Mouse (Mus musculus) intestine, embryonic 16.5 days (tissue): ENCODE data around the gene Ube3c. TPM values are rescaled to one million over a fixed set of nuclear protein-coding genes. Genes with fewer than 3 reads are reported as not detected.

Source experiments
- ATAC-seq: fragments of 200-750 bp; cut with Nextera tagmentation; 2 replicates; pipeline ENCODE4 v1.8.0; 2017; ENCODE audit warnings: moderate TSS enrichment, moderate library complexity
- H3K27ac ChIP-seq: fragments of 300-500 bp; sonication (generic); 2 replicates; pipeline ENCODE4 v1.5.1; 2014; ENCODE audit warnings: mild to moderate bottlenecking, low read length
- H3K27me3 ChIP-seq: fragments of 300-500 bp; sonication (generic); replicated peaks from 2 replicates; pipeline ENCODE4 v1.6.1; 2014; ENCODE audit warnings: low read length, control low read depth, mixed read lengths; ENCODE audit not compliant: control insufficient read depth, insufficient read depth
- H3K36me3 ChIP-seq: fragments of 300-500 bp; sonication (generic); 2 replicates; pipeline ENCODE4 v1.6.1; 2014; ENCODE audit warnings: low read length, control low read depth; ENCODE audit not compliant: control insufficient read depth, insufficient read depth
- H3K4me1 ChIP-seq: fragments of 300-500 bp; sonication (generic); 2 replicates; pipeline ENCODE4 v1.6.1; 2014; ENCODE audit warnings: low read length, control low read depth, mixed read lengths; ENCODE audit not compliant: control insufficient read depth, insufficient read depth
- H3K4me2 ChIP-seq: fragments of 300-500 bp; sonication (generic); 2 replicates; pipeline ENCODE4 v1.6.1; 2014; ENCODE audit warnings: low read depth, low read length, control low read depth
- H3K4me3 ChIP-seq: fragments of 300-500 bp; sonication (generic); 2 replicates; pipeline ENCODE4 v1.5.1; 2014; ENCODE audit warnings: mild to moderate bottlenecking, low read length
- H3K9ac ChIP-seq: fragments of 300-500 bp; sonication (generic); 2 replicates; pipeline ENCODE4 v1.6.1; 2014; ENCODE audit warnings: low read depth, low read length
- H3K9me3 ChIP-seq: fragments of 300-500 bp; sonication (generic); 2 replicates; pipeline ENCODE4 v1.6.1; 2016; ENCODE audit warnings: low read length, control low read depth; ENCODE audit not compliant: control insufficient read depth
- WGBS: fragments of 180-500 bp; shearing (Covaris S2); extraction: QIAGEN DNeasy Blood & Tissue Kit; methylation state at CpG from one replicate; pipeline ENCODE4 v1.1.7; 2014; 5-methylcytosine and 5-hydroxymethylcytosine counted together
- polyA plus RNA-seq: library from polyadenylated mRNA; unstranded; fragments of >200 nt; fragmentation: Nextera tagmentation; extraction: Ambion mirVana; gene quantifications from 2 replicates; pipeline ENCODE4 v1.2.1, GENCODE M21; 2015

Gene Ube3c
- polyA plus RNA-seq, 1 experiment from 2014 or later: 9.4 TPM

DNA sequence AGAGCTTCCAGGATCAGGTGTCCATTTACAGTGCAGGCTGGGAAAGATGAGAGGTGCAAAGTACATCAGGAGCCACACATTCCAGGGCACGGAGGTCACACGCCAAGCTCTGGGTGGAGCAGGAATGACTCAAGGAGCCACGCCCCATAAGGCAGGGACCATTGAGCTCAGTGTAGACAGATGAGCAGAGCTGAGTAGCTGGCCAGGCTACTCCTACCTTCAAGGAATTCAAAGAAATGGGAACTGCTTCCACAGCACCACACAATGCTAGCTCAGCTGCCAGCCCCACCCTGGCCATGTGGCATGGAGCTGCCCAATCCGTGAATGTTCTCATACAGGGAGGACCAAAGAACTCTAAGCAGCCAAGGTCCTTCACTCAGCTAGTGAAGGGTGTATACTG, 129.5 kb downstream of the Ube3c start:
- Histone ChIP-seq H3K4me3 (no peak overlapping the region), H3K4me2 (no peak overlapping the region), H3K27me3 (no peaks in the 10 kb centered on the region), H3K4me1 (no peaks in the 10 kb centered on the region), H3K36me3 (no peaks in the 10 kb centered on the region), H3K27ac (no peak overlapping the region), H3K9ac (no peak overlapping the region), H3K9me3 (no peaks in the 10 kb centered on the region)
- 71% methylated on average over 4 of the region's 4 CpGs for WGBS
- peak; percentile 97 for ATAC-seq

DNA sequence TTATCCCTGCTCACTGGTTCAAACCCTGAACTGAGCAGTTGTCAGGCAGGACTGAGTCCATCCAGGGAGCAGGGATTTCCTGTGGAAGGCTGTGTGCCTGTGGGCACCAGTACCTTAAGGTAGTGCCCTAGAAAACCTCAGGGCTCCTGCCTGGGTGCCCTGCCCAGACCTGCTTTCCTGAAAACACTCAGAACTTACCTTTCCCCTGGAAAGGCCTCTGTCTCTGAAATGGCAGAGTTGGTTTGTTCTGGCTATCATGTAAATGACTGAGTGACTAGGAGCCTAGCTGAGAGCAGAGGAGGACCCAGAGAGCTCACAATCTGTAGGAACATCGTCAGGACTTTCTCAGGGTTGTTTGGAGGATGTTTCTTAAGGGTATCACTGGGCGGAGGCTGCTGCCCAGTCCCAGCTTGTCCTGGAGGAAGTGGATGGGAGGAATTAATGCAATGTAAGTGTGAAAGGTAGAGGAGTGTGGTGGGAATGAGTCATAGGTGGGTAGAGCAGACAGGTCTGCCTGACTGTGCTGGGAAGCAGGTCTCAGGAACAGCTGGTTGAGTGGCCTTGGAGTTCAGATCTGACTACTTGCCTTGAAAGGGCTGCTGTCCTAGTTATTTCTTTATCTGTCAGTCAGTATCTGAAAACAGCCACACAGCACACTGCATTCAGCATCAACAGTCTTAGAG, 130.6 kb downstream of the Ube3c start:
- H3K9me3 ChIP-seq: no peaks in the 10 kb centered on the region
- no peaks in the 10 kb centered on the region for H3K4me1 ChIP-seq
- no peak overlapping the region for H3K4me3 ChIP-seq
- ATAC-seq: no peak
- H3K9ac ChIP-seq: no peak overlapping the region
- H3K36me3 ChIP-seq: no peaks in the 10 kb centered on the region
- no peak overlapping the region for H3K4me2 ChIP-seq
- 69% methylated on average over 2 of the region's 2 CpGs for WGBS
- H3K27ac ChIP-seq: no peak overlapping the region
- no peaks in the 10 kb centered on the region for H3K27me3 ChIP-seq

DNA sequence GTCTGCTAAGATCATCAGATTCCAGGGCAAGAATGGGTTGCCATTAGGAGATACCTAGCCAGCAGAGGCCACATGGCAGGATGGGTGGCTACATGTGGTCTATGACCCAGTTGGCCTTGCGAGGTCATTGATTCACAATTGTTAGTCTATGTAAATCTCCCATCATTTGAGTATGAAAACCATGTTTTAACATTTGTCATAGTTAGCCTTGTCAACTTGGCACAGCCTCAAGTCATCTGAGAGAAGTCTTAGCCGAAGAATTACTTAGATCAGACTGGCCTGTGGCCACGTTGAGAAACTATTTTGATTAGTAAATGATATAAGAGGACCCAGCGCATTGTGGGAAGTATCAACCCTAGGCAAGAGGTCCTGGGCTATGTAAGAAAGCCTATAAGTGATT, 138.2 kb downstream of the Ube3c start:
- ATAC-seq: no peak
- no peaks in the 10 kb centered on the region for H3K9me3 ChIP-seq
- no peaks in the 10 kb centered on the region for H3K4me1 ChIP-seq
- H3K4me3 ChIP-seq: no peak overlapping the region
- H3K36me3 ChIP-seq: no peaks in the 10 kb centered on the region
- 81% methylated on average over 4 of the region's 4 CpGs for WGBS
- no peak overlapping the region for H3K27ac ChIP-seq
- H3K9ac ChIP-seq: no peak overlapping the region
- no peaks in the 10 kb centered on the region for H3K27me3 ChIP-seq
- H3K4me2 ChIP-seq: no peak overlapping the region

DNA sequence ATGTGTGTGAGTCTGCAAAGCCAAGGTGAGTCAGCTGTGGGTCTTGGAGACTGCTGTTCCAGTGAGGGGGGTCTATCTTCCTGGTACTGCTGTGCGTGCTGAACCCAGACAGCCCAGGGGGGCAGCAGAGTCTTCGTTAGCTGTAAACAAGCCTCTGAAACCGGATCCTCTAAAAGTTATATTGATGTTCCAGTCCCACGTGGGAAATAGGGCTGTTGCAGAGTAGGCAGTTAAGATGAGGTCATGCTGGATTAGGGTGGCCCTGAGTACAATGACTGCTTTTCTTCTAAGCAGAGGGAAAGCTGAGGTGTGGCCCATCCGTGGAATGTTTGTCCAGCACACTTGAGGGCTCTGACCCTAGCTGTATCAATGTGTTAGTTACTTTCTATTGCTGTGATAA, 139.2 kb downstream of the Ube3c start:
- no peak overlapping the region for H3K4me2 ChIP-seq
- 3% methylated on average over 5 of the region's 5 CpGs for WGBS
- no peak overlapping the region for H3K9ac ChIP-seq
- H3K4me1 ChIP-seq: no peaks in the 10 kb centered on the region
- no peaks in the 10 kb centered on the region for H3K27me3 ChIP-seq
- H3K9me3 ChIP-seq: no peaks in the 10 kb centered on the region
- H3K36me3 ChIP-seq: no peaks in the 10 kb centered on the region
- peak overlapping the region; percentile 11; the same call in 1 of the 2 replicates for H3K27ac ChIP-seq
- H3K4me3 ChIP-seq: no peak overlapping the region
- peak; percentile 94 for ATAC-seq

DNA sequence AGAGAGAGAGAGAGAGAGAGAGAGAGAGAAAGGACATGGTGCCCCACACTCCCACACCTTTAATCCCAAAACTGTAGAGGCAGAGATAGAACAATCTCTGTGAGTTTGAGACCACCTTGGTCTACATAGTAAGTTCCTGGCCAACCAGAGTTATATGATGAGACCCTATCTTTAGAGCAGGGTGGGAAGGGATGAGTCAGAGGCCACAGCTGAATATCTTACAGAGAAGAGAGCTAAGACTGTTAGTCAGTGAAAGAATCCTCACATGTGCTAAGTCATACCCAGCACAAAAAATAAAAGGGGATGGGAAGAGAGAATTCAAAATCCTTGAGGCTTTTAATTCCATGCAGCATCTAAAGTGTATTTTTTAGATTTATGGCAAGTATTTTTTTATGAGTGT, 142.6 kb downstream of the Ube3c start:
- Histone ChIP-seq H3K27me3 (no peaks in the 10 kb centered on the region), H3K4me1 (no peaks in the 10 kb centered on the region), H3K9ac (no peak overlapping the region), H3K9me3 (no peaks in the 10 kb centered on the region), H3K36me3 (no peaks in the 10 kb centered on the region), H3K4me3 (no peak overlapping the region), H3K27ac (no peak overlapping the region), H3K4me2 (no peak overlapping the region)
- no peak for ATAC-seq

DNA sequence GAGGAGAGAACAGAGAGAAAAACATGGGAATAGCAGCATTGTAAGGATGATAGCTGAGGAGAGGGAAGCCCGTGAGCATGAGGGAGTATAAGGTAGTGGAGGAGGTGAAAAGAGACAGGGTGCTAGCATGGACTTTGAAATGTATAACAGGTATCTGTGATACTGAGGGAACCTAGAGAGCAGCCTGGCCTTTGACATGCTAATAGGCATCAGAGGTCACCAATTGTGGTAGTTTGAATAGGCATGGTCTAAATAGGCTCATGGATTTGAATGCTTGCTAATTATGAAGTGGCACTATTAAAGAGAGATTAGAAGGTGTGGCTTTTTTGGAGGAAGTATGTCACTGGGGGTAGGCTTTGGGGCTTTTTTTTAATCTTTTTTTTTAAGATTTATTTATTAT, 143.9 kb downstream of the Ube3c start:
- ATAC-seq: no peak
- Histone ChIP-seq H3K27me3 (no peaks in the 10 kb centered on the region), H3K9ac (no peak overlapping the region), H3K4me1 (no peaks in the 10 kb centered on the region), H3K4me2 (no peak overlapping the region), H3K4me3 (no peak overlapping the region), H3K36me3 (no peaks in the 10 kb centered on the region), H3K27ac (no peak overlapping the region), H3K9me3 (no peaks in the 10 kb centered on the region)
- 37% methylated on average over 1 of the region's 1 CpGs for WGBS

DNA sequence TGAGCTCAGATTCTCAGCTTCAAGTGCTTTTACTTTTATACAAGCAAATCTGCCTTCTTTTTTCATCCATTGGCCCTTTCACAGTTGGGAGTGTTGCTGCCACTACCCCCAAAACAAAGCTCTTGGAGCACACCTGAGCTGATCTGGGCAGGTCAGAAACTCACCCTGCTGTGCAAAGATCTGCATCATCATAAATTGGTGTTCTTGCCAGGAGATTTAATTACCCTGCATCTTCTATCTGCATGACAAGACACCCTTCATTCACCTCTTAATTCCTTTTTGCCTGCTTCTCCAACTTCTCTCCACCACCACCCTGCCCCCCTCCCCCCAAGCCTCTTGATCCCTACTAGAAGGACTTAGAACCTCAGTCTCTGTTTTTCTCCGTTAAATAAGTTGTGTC, 152.1 kb downstream of the Ube3c start:
- Histone ChIP-seq H3K36me3 (no peaks in the 10 kb centered on the region), H3K9me3 (no peaks in the 10 kb centered on the region), H3K27ac (no peak overlapping the region), H3K4me3 (no peak overlapping the region), H3K4me2 (no peak overlapping the region), H3K9ac (no peak overlapping the region), H3K4me1 (no peaks in the 10 kb centered on the region), H3K27me3 (no peaks in the 10 kb centered on the region)
- WGBS: 31% methylated on average over 1 of the region's 1 CpGs
- no peak for ATAC-seq

DNA sequence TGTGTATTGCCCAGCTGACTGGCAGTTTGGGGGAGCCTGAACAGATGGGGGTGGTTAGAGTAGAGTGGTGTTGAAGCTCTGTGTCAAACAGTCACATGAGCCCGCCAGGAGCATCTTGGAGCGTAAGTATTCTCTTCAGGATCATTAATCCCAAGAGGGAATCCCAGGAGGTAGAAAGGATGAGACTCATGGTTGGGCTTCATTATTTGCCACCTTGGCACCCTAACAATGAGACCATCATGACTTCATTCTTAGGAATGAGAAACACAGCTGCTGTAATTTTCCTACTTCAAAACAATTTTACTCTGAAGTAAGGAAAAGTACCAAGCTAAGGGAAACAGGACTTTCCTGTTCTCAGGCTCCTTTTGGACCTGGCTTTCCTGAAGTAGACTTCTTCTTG, 156.3 kb downstream of the Ube3c start:
- 91% methylated on average over 2 of the region's 2 CpGs for WGBS
- no peak for ATAC-seq
- Histone ChIP-seq H3K9me3 (no peaks in the 10 kb centered on the region), H3K36me3 (no peaks in the 10 kb centered on the region), H3K4me3 (no peak overlapping the region), H3K27me3 (no peaks in the 10 kb centered on the region), H3K4me2 (no peak overlapping the region), H3K9ac (no peak overlapping the region), H3K4me1 (no peaks in the 10 kb centered on the region), H3K27ac (no peak overlapping the region)
